Mouse (Mus musculus): Measurements from ENCODE around the gene Arpp21. TPM values are rescaled to one million over a fixed set of nuclear protein-coding genes. Genes with fewer than 3 reads are reported as not detected.

Gene Arpp21
- polyA plus RNA-seq, 1 experiment from 2014 or later: 56.9 TPM

DNA sequence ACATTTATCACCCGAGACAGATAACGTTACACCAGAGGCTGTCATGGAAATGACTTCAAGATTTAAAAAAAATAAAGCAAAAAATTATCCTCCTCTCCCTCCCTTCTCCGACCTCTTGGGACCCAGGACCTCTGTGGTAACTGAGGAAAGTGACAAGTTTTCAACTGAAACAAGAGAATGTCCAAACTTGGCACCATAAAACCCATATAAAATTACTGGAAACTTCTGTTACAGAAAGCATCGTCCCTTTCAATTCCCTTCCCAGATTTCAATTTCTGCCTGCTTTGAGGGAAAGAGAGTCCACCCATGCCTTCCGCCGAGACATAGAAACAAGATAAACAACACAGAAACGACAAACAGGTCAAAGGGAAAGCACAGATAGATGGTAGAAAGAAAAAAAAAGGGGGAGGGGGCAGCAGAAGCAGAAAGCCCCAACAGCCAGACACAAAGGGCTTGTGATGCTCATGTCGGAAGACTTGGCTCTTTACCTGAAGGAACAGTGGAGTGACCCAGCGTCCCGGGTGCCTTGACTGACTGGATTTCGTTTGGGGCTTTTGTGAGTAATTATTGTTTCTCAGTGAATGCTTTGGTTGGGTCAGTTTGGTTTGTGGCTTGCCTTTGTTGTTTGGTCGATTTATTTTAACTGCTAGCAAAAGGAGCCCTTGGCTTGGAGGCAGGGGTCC is 1.8 kb downstream of the Arpp21 start:
- Histone ChIP-seq H3K27me3 (ENCODE audit: control insufficient read depth, insufficient read depth, low read depth, low read length) (no peaks in the 10 kb centered on the region), H3K9me3 (replicated peaks; ENCODE audit: control insufficient read depth, low read length, poor library complexity, severe bottlenecking) (no peaks in the 10 kb centered on the region), H3K4me2 (ENCODE audit: low read length) (peak overlapping the region; percentile 77), H3K4me3 (ENCODE audit: low read depth, low read length) (peak overlapping the region; percentile 74), H3K4me1 (ENCODE audit: control insufficient read depth, insufficient read depth, low read length) (peaks cover 3% of the 10 kb centered on the region; the same call in 1 of the 2 replicates), H3K36me3 (ENCODE audit: control insufficient read depth, insufficient read depth, low read length) (no peaks in the 10 kb centered on the region), H3K27ac (ENCODE audit: low read length) (peak overlapping the region; percentile 98), H3K9ac (ENCODE audit: low read depth, low read length) (peak overlapping the region; percentile 95)
- 14% methylated on average over 12 of the region's 12 CpGs for WGBS
- no peak for ATAC-seq

- H3K4me2 ChIP-seq (ENCODE audit: low read length): peak overlapping the region; percentile 77
- 50% methylated on average over 6 of the region's 6 CpGs for WGBS
- peak overlapping the region; percentile 95 for H3K9ac ChIP-seq (ENCODE audit: low read depth, low read length)
- H3K27ac ChIP-seq (ENCODE audit: low read length): peak overlapping the region; percentile 98
- H3K9me3 ChIP-seq (replicated peaks; ENCODE audit: control insufficient read depth, low read length, poor library complexity, severe bottlenecking): no peaks in the 10 kb centered on the region
- no peak for ATAC-seq
- no peaks in the 10 kb centered on the region for H3K27me3 ChIP-seq (ENCODE audit: control insufficient read depth, insufficient read depth, low read depth, low read length)
- H3K4me1 ChIP-seq (ENCODE audit: control insufficient read depth, insufficient read depth, low read length): peaks cover 3% of the 10 kb centered on the region; the same call in 1 of the 2 replicates
- H3K36me3 ChIP-seq (ENCODE audit: control insufficient read depth, insufficient read depth, low read length): no peaks in the 10 kb centered on the region
- peak overlapping the region; percentile 74 for H3K4me3 ChIP-seq (ENCODE audit: low read depth, low read length)
Measured at GRCm38 (mm10) chr9:112233378-112233777, 2.4 kb downstream of the Arpp21 start.

DNA sequence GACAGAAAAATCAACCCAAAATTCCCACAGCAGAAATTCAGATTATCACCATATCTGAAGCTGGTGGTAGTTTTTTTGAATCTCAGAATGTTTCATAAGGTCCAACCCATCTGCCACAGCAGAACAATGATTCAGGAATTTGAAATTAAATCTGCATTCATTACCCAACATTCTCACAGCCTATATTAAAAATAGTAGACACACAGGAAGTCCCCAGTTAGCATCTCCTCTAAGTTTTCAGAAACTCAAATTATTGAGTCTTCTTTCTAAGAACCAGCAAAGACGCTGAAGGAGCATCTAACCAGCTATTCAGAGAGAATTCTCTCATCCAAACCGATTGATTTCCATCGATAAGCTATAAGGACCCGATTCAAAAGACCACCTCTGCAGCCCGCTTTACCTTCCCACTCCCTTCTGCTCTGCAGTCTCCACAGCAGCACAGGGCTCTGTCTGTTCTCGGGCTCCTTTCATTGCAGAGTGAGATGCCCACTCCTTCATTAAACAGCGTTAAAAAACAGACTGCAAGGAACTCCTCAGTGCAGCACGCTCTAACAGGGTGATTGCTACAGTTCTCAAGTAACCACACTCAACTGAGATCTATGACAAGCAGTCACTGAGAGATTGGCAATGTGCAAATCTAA is 3.7 kb downstream of the Arpp21 start:
- H3K9ac ChIP-seq (ENCODE audit: low read depth, low read length): peak overlapping the region; percentile 45
- H3K9me3 ChIP-seq (replicated peaks; ENCODE audit: control insufficient read depth, low read length, poor library complexity, severe bottlenecking): no peaks in the 10 kb centered on the region
- H3K27me3 ChIP-seq (ENCODE audit: control insufficient read depth, insufficient read depth, low read depth, low read length): no peaks in the 10 kb centered on the region
- H3K4me2 ChIP-seq (ENCODE audit: low read length): peak overlapping the region; percentile 77
- no peaks in the 10 kb centered on the region for H3K36me3 ChIP-seq (ENCODE audit: control insufficient read depth, insufficient read depth, low read length)
- H3K4me3 ChIP-seq (ENCODE audit: low read depth, low read length): peak overlapping the region; percentile 74
- ATAC-seq: no peak
- peak overlapping the region; percentile 98 for H3K27ac ChIP-seq (ENCODE audit: low read length)
- 49% methylated on average over 8 of the region's 8 CpGs for WGBS
- 0 out of 2 replicates have a peak, but pooled peaks cover 3% of the 10 kb centered on the region for H3K4me1 ChIP-seq (ENCODE audit: control insufficient read depth, insufficient read depth, low read length)

- Histone ChIP-seq H3K4me3 (ENCODE audit: low read depth, low read length) (peak overlapping the region; percentile 74), H3K27me3 (ENCODE audit: control insufficient read depth, insufficient read depth, low read depth, low read length) (no peaks in the 10 kb centered on the region), H3K9ac (ENCODE audit: low read depth, low read length) (peak overlapping the region; percentile 45), H3K4me2 (ENCODE audit: low read length) (peak overlapping the region; percentile 77), H3K27ac (ENCODE audit: low read length) (peak overlapping the region; percentile 98), H3K4me1 (ENCODE audit: control insufficient read depth, insufficient read depth, low read length) (0 out of 2 replicates have a peak, but pooled peaks cover 3% of the 10 kb centered on the region), H3K36me3 (ENCODE audit: control insufficient read depth, insufficient read depth, low read length) (no peaks in the 10 kb centered on the region), H3K9me3 (replicated peaks; ENCODE audit: control insufficient read depth, low read length, poor library complexity, severe bottlenecking) (no peaks in the 10 kb centered on the region)
- 74% methylated on average over 5 of the region's 5 CpGs for WGBS
- ATAC-seq: no peak
Measured at GRCm38 (mm10) chr9:112231383-112231782, 4.4 kb downstream of the Arpp21 start.

GRCm38 (mm10) chr9:112230716-112231361 is 4.9 kb downstream of the Arpp21 start:
- Histone ChIP-seq H3K4me3 (ENCODE audit: low read depth, low read length) (peak overlapping the region; percentile 74), H3K4me1 (ENCODE audit: control insufficient read depth, insufficient read depth, low read length) (no peaks in the 10 kb centered on the region), H3K4me2 (ENCODE audit: low read length) (peak overlapping the region; percentile 77), H3K27ac (ENCODE audit: low read length) (peak overlapping the region; percentile 98), H3K9me3 (replicated peaks; ENCODE audit: control insufficient read depth, low read length, poor library complexity, severe bottlenecking) (no peaks in the 10 kb centered on the region), H3K27me3 (ENCODE audit: control insufficient read depth, insufficient read depth, low read depth, low read length) (no peaks in the 10 kb centered on the region), H3K36me3 (ENCODE audit: control insufficient read depth, insufficient read depth, low read length) (no peaks in the 10 kb centered on the region), H3K9ac (ENCODE audit: low read depth, low read length) (peak overlapping the region; percentile 45)
- 79% methylated on average over 4 of the region's 4 CpGs for WGBS
- ATAC-seq: no peak

DNA sequence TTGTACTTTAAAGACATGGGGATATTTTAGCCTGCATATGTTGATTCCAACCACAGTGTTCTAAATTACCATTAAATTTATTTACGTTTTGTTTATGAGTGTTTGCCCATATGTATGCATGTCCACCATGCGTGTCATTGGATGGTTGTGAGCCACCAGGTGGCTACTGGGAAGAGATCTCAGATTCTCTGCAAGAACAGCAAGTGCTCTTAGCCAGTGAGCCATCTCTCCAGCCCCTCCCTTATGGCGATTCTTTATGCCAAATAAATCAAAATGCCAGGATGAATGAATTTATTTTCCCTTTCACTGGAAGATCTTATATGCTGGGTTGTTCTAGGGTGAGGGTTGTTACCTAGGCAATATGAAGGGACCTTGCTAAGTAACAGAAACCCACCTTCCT is 7.3 kb downstream of the Arpp21 start:
- H3K4me3 ChIP-seq (ENCODE audit: low read depth, low read length): no peak overlapping the region

DNA sequence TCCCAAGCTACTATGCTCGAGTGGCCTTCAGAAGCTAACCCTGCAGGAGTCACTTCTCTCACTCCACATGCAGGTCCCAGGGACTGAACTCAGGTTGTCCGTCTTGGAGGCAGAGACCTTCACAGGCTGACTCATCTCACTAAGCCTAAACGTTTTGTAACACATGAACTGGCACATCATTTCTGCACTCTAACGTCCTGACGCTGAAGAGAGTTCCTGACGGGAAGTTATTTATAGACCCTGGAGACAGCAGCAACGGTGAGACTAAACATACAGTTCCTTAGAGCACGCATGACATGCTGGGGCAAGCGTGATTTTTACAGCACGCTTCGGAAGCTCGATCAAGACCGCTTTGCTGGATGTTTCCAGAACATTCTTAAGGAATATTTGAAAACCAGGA is 8.6 kb downstream of the Arpp21 start:
- WGBS: 81% methylated on average over 13 of the region's 13 CpGs
- Histone ChIP-seq H3K9ac (ENCODE audit: low read depth, low read length) (no peak overlapping the region), H3K36me3 (ENCODE audit: control insufficient read depth, insufficient read depth, low read length) (peaks cover 2% of the 10 kb centered on the region; the same call in 1 of the 2 replicates), H3K4me1 (ENCODE audit: control insufficient read depth, insufficient read depth, low read length) (no peaks in the 10 kb centered on the region), H3K4me2 (ENCODE audit: low read length) (peak overlapping the region; percentile 2; the same call in 1 of the 2 replicates), H3K4me3 (ENCODE audit: low read depth, low read length) (no peak overlapping the region), H3K27ac (ENCODE audit: low read length) (no peak overlapping the region), H3K9me3 (replicated peaks; ENCODE audit: control insufficient read depth, low read length, poor library complexity, severe bottlenecking) (no peaks in the 10 kb centered on the region), H3K27me3 (ENCODE audit: control insufficient read depth, insufficient read depth, low read depth, low read length) (no peaks in the 10 kb centered on the region)
- ATAC-seq: no peak

More for the DNA sequence above, 7.3 kb downstream of the Arpp21 start:
- no peak for ATAC-seq
- Histone ChIP-seq H3K27ac (ENCODE audit: low read length) (0 out of 2 replicates have a peak overlapping the region, but pooled peaks have one; percentile 11), H3K4me2 (ENCODE audit: low read length) (peak overlapping the region; percentile 31), H3K9ac (ENCODE audit: low read depth, low read length) (no peak overlapping the region), H3K9me3 (replicated peaks; ENCODE audit: control insufficient read depth, low read length, poor library complexity, severe bottlenecking) (no peaks in the 10 kb centered on the region), H3K4me1 (ENCODE audit: control insufficient read depth, insufficient read depth, low read length) (no peaks in the 10 kb centered on the region), H3K27me3 (ENCODE audit: control insufficient read depth, insufficient read depth, low read depth, low read length) (no peaks in the 10 kb centered on the region), H3K36me3 (ENCODE audit: control insufficient read depth, insufficient read depth, low read length) (no peaks in the 10 kb centered on the region)
- WGBS: 84% methylated on average over 3 of the region's 3 CpGs

GRCm38 (mm10) chr9:112226511-112226910 is 9.2 kb downstream of the Arpp21 start:
- 77% methylated on average over 1 of the region's 1 CpGs for WGBS
- Histone ChIP-seq H3K36me3 (ENCODE audit: control insufficient read depth, insufficient read depth, low read length) (peaks cover 2% of the 10 kb centered on the region; the same call in 1 of the 2 replicates), H3K27ac (ENCODE audit: low read length) (no peak overlapping the region), H3K4me3 (ENCODE audit: low read depth, low read length) (no peak overlapping the region), H3K9me3 (replicated peaks; ENCODE audit: control insufficient read depth, low read length, poor library complexity, severe bottlenecking) (no peaks in the 10 kb centered on the region), H3K27me3 (ENCODE audit: control insufficient read depth, insufficient read depth, low read depth, low read length) (no peaks in the 10 kb centered on the region), H3K4me1 (ENCODE audit: control insufficient read depth, insufficient read depth, low read length) (no peaks in the 10 kb centered on the region), H3K9ac (ENCODE audit: low read depth, low read length) (no peak overlapping the region), H3K4me2 (ENCODE audit: low read length) (no peak overlapping the region)
- no peak for ATAC-seq
